Mouse (Mus musculus) heart, adult 2 months (tissue): ENCODE measurements at regions not wholly inside any gene's neighbourhood (a gene's known extent, or its start where the extent isn't known, plus 50 kb on each side); places are given as distances from the start of the nearest gene placed in this dataset.

ENCODE experiments used
- CTCF ChIP-seq: fragments of 200-600 bp; IDR thresholded peaks from 2 replicates; pipeline ENCODE4 v1.8.1; 2022; ENCODE audit warnings: antibody characterized with exemption, mild to moderate bottlenecking, moderate library complexity
- EP300 ChIP-seq: fragments of 200-500 bp; IDR thresholded peaks from 2 replicates; pipeline ENCODE4 v1.6.1; 2011; ENCODE audit warnings: low read depth, low read length, control low read depth; ENCODE audit not compliant: insufficient read depth
- POLR2A ChIP-seq: fragments of 200-500 bp; IDR thresholded peaks from 2 replicates; pipeline ENCODE4 v1.6.1; 2011; ENCODE audit warnings: mild to moderate bottlenecking, low read depth, low read length, control low read depth; ENCODE audit not compliant: insufficient read depth

GRCm38 (mm10) chr4:152850147-152850546 is 372.5 kb upstream of the Kcnab2 start:
- no peak for TF ChIP-seq POLR2A
- TF ChIP-seq EP300, result no peak
- TF ChIP-seq CTCF, result no peak
